Mouse (Mus musculus): Measurements from ENCODE around the gene Hrh1. TPM values are rescaled to one million over a fixed set of nuclear protein-coding genes. Genes with fewer than 3 reads are reported as not detected.
"Not testable (repeated sequence)": the region's sequence is repeated elsewhere in the genome, so short reads cannot be mapped to it uniquely, and the experiment has no call there.

The Hrh1 gene
- total RNA-seq, 2 experiments from 2014 or later: 0.19 to 0.81 TPM

- intact Hi-C loops (cut with DNase I): no loop called here
Observed at GRCm38 (mm10) chr6:114457299-114457698, 59.6 kb downstream of the Hrh1 start.

GRCm38 (mm10) chr6:114458191-114458590 lies 60.5 kb downstream of the Hrh1 start:
- DNase-seq: peak in 1 of 2 experiments; percentile 30
- intact Hi-C loops (cut with DNase I): no loop called here

More at GRCm38 (mm10) chr6:114457299-114457698, 59.6 kb downstream of the Hrh1 start:
- DNase-seq: no peak

- DNase-seq: no peak
- intact Hi-C loops (cut with DNase I): loop anchor here (5.0 kb wide), 2 partner anchors 237 to 467 kb away; no protein-coding TSS in a partner anchor
Observed at GRCm38 (mm10) chr6:114459969-114460368, 62.2 kb downstream of the Hrh1 start.

DNA sequence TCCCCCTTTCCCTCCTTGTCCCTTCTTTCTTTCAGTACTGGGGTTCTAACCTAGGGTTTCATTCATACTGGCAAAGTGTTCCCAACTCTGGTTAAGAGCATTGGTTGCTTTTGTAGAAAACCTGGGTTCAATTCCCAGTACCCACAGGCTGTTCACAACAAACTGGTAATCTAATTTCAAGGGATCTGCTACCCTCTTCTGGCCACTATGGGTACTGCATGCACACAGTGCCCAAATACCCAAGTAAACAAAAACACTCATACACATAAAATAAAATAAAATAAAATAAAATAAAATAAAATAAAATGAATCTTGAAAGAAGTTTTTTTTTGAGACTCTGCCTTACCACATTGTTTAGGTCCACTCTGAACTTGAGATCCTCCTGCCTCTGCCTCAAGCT lies 63.8 kb downstream of the Hrh1 start:
- intact Hi-C loops (cut with DNase I): loop anchor here (1.0 to 5.0 kb wide), 3 partner anchors 117 to 466 kb away; no protein-coding TSS in a partner anchor
- peak in 1 of 2 experiments; percentile 40 for DNase-seq

- intact Hi-C loops (cut with DNase I): loop anchor here (1.0 to 5.0 kb wide), 3 partner anchors 235 to 465 kb away; no protein-coding TSS in a partner anchor
- no peak for DNase-seq
Observed at GRCm38 (mm10) chr6:114462747-114463146, 65.0 kb downstream of the Hrh1 start.

GRCm38 (mm10) chr6:114473541-114473940 lies 75.8 kb downstream of the Hrh1 start:
- DNase-seq: no peak
- intact Hi-C loops (cut with DNase I): no loop called here

DNA sequence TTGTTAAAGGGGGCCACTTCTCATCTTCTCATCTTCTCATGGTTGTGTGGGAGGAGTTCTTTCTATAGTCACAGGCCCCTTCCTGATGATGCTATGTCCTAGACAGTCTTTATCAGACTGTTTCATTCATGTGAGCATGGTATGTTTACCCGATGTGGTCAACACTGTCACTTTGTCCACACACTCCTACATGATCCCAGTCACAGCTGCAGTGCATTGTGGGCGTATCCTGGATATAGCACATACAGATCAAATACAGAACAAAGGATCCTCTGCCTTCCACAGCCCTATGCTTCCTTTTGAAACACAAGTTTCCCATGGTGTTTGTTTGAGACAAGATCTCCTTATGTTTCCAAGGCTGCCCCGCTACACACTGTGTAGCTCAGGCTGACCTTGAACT lies 76.3 kb downstream of the Hrh1 start:
- no peak for DNase-seq
- intact Hi-C loops (cut with DNase I): no loop called here

DNA sequence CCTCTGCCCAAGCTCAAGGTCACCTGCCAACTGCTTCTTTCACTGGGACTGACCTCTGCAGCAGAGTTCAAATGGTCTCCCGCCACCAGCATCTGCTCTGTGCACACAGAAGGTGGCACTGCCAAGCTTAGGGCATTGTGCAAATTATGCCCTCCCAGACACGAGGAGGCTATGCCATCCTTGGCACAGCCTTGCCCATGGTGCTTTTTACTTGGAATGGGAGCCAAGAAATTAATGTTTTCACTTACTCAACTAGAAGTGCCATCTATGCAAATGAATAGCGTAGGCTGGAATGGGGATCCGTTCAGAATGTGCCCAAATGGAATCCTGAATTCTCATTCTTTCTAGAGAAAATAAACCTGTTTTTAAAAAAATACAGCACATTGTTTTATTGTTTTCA lies 77.2 kb downstream of the Hrh1 start:
- no peak for DNase-seq
- intact Hi-C loops (cut with DNase I): no loop called here

DNA sequence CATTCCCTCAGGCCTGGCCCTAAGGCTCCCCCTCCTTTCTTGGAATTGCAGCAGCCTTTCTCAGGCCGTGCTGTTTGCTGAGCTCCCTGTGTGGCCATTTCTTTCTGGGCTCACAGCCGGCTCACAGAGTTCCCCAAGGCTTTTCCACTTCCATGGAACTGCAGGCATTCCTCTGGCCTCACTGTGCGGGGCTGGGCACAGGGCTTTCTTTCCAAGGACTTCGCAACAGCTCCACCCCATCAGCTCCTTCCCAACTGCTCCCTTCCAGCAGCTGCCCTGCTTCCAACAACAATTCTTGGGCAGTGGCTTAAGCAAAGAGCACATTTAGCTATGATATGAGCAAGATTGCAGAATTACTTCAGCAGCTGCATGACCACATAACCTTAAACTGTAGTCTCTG lies 81.0 kb downstream of the Hrh1 start:
- intact Hi-C loops (cut with DNase I): no loop called here
- DNase-seq: peak; percentile 61 to 62

- DNase-seq: no peak
Observed at GRCm38 (mm10) chr6:114479644-114480410, 82.1 kb downstream of the Hrh1 start.

GRCm38 (mm10) chr6:114489371-114489770 lies 91.6 kb downstream of the Hrh1 start:
- DNase-seq: no peak
- intact Hi-C loops (cut with DNase I): no loop called here

More at GRCm38 (mm10) chr6:114479644-114480410, 82.1 kb downstream of the Hrh1 start:
- intact Hi-C loops (cut with DNase I): no loop called here

DNA sequence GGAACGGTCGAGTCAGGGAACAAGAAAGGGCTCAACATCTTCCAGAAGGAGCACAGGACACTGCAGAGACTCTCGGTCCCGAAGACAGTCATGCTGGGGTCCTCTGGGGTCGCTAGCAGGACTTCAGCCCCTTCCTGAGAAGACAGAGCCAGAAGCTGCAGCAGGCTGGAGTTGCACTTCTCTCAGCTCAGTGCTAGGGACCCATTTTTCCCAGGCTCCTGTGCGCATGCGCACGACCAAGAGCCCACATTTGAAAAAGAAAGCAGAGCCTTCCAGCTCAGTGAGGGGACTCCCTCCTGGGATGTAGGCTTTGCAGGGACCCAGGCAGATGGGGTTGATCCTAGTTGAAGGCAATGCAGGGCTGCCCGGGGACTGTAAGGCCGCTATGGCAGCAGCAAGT lies 94.9 kb downstream of the Hrh1 start:
- intact Hi-C loops (cut with DNase I): not testable (repeated sequence)

DNA sequence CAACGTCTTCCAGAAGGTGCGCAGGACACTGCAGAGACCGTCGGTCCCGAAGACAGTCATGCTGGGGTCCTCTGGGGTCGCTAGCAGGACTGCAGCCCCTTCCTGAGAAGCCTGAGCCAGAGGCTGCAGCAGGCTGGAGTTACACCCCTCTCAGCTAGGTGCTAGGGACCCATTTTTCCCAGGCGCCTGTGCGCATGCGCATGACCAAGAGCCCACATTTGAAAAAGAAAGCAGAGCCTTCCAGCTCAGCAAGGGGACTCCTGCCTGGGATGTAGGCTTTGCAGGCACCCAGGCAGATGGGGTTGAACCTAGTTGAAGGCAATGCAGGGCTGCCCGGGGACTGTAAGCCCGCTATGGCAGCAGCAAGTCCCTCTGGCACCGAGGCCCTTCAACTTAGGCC lies 97.3 kb downstream of the Hrh1 start:
- intact Hi-C loops (cut with DNase I): not testable (repeated sequence)
- peak; percentile 17 to 19 for DNase-seq

More for the DNA sequence above, 94.9 kb downstream of the Hrh1 start:
- not testable (repeated sequence) for DNase-seq

GRCm38 (mm10) chr6:114514038-114514437 lies 116.3 kb downstream of the Hrh1 start:
- intact Hi-C loops (cut with DNase I); DNase-seq: not testable (repeated sequence)

GRCm38 (mm10) chr6:114528709-114529108 lies 131.0 kb downstream of the Hrh1 start:
- DNase-seq; intact Hi-C loops (cut with DNase I): not testable (repeated sequence)

Other genes starting within 250 kb of the Hrh1 start
- under 1 TPM; 0.14 to 0.17 TPM for gene Slc6a1, start 115.3 kb upstream of the Hrh1 start, total RNA-seq (2021)
- 10 to 100 TPM; 10.4 to 14.7 TPM for gene Atg7, start 245.2 kb downstream of the Hrh1 start, total RNA-seq (2021)

Data from heart, postnatal 36 days (tissue).